Mouse (Mus musculus): ENCODE data around the gene Stambp. TPM values are rescaled to one million over a fixed set of nuclear protein-coding genes. Genes with fewer than 3 reads are reported as not detected.

The Stambp gene
- polyA plus RNA-seq, 1 experiment: 8.9 TPM

DNA sequence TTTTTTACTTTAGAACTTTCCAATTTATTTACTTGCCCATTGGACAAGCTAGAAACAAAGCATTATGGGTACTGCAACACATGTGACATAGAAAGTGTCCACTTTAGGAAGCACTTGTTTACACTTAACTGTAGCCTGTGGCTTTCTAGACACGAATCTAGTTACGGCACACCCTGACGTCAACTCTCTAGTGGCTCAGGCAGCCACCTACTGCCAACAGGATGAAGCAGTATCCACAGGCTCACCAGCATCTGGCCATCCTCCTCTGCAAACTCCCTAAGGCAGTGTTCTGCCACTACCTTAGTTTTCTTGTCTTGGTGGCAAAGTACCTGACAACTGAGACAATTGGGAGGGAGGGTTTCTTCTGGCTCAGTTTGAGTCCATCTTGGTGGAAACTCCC lies 69.2 kb downstream of the Stambp start:
- Histone ChIP-seq H3K4me3 (ENCODE audit: low read depth, low read length) (no peak overlapping the region), H3K9ac (ENCODE audit: low read depth, poor library complexity, severe bottlenecking) (no peak overlapping the region), H3K4me1 (ENCODE audit: control insufficient read depth, insufficient read depth, low read length) (no peaks in the 10 kb centered on the region), H3K9me3 (replicated peaks; ENCODE audit: control insufficient read depth, insufficient read depth, low read length, poor library complexity, severe bottlenecking) (no peaks in the 10 kb centered on the region), H3K36me3 (ENCODE audit: control insufficient read depth, insufficient read depth, low read length, poor library complexity, severe bottlenecking) (no peaks in the 10 kb centered on the region), H3K27me3 (ENCODE audit: control insufficient read depth, insufficient read depth, low read length, poor library complexity, severe bottlenecking) (no peaks in the 10 kb centered on the region), H3K27ac (ENCODE audit: insufficient read depth, low read length) (no peak overlapping the region)
- no peak for TF ChIP-seq EP300 (IDR thresholded peaks at IDR 0.05; ENCODE audit: insufficient read depth, low read depth, low read length)

DNA sequence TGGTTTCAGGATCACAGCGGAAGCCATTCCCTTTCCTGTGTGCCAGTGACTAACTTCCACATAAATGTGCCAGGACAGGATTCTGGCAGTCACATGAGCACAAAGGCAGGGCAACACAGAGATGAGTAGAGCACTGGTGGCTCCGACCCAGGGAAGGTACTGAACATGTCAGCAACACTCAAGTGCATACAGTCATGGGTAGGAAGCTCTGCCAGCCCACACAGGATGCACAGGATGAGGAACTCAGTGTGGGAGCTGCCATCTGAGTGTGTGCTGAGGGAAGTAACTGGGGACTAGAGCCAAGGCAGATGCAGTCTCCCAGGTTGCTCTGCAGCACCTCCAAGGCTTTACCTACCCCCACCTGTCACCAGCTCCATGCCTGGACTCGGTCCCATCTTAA lies 69.9 kb downstream of the Stambp start:
- Histone ChIP-seq H3K4me3 (ENCODE audit: low read depth, low read length) (no peak overlapping the region), H3K36me3 (ENCODE audit: control insufficient read depth, insufficient read depth, low read length, poor library complexity, severe bottlenecking) (no peaks in the 10 kb centered on the region), H3K4me1 (ENCODE audit: control insufficient read depth, insufficient read depth, low read length) (no peaks in the 10 kb centered on the region), H3K27me3 (ENCODE audit: control insufficient read depth, insufficient read depth, low read length, poor library complexity, severe bottlenecking) (no peaks in the 10 kb centered on the region), H3K9me3 (replicated peaks; ENCODE audit: control insufficient read depth, insufficient read depth, low read length, poor library complexity, severe bottlenecking) (no peaks in the 10 kb centered on the region), H3K9ac (ENCODE audit: low read depth, poor library complexity, severe bottlenecking) (no peak overlapping the region), H3K27ac (ENCODE audit: insufficient read depth, low read length) (no peak overlapping the region)
- TF ChIP-seq CTCF (IDR thresholded peaks at IDR 0.05; ENCODE audit: low read depth, low read length): no peak
- TF ChIP-seq POLR2A (IDR thresholded peaks at IDR 0.05; ENCODE audit: insufficient read depth, low read length): no peak
- no peak for TF ChIP-seq EP300 (IDR thresholded peaks at IDR 0.05; ENCODE audit: insufficient read depth, low read depth, low read length)

DNA sequence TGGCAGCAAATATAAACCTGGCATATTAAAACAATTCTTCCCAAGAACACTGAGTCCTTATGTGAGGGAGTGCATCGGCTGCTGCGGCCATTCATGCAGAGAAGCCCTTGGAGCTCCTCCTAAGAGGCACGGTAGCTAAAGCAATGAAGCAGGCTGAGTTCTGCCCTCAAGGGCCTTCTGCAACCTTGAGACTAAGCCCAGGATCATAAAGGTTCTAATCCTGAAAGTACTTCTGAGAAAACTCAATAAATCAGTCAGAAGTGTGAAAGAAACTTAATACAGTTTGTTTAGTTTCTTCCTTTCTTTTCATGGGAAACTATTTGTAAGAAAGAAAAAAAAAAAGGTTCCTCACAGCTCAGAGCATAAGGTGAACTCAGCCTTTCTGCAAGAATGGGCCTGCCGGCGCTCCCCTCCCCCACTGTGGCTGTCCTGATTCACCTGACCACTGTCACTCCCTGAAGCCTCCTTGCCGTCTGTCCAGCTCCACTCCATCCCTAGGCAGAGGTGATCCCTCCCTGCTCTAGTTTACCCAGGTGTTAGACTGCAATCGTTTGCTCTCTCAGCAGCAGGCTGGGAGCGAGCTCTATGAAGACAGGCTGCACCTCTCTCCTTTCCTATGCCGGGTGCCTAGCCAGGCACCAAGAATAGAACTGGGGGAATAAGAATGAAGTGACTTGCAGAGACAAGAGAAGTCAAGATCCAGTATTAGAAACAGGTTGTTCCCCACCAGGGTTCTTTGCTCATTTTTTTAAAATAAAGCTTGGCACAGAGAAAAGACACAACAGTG lies 70.8 kb downstream of the Stambp start:
- Histone ChIP-seq H3K27ac (ENCODE audit: insufficient read depth, low read length) (no peak overlapping the region), H3K4me3 (ENCODE audit: low read depth, low read length) (no peak overlapping the region), H3K36me3 (ENCODE audit: control insufficient read depth, insufficient read depth, low read length, poor library complexity, severe bottlenecking) (no peaks in the 10 kb centered on the region), H3K27me3 (ENCODE audit: control insufficient read depth, insufficient read depth, low read length, poor library complexity, severe bottlenecking) (no peaks in the 10 kb centered on the region), H3K4me1 (ENCODE audit: control insufficient read depth, insufficient read depth, low read length) (no peaks in the 10 kb centered on the region), H3K9me3 (replicated peaks; ENCODE audit: control insufficient read depth, insufficient read depth, low read length, poor library complexity, severe bottlenecking) (no peaks in the 10 kb centered on the region), H3K9ac (ENCODE audit: low read depth, poor library complexity, severe bottlenecking) (no peak overlapping the region)
- TF ChIP-seq POLR2A (IDR thresholded peaks at IDR 0.05; ENCODE audit: insufficient read depth, low read length) (no peak), EP300 (IDR thresholded peaks at IDR 0.05; ENCODE audit: insufficient read depth, low read depth, low read length) (0 out of 2 replicates have a peak, but pooled peaks have one; percentile 45)

DNA sequence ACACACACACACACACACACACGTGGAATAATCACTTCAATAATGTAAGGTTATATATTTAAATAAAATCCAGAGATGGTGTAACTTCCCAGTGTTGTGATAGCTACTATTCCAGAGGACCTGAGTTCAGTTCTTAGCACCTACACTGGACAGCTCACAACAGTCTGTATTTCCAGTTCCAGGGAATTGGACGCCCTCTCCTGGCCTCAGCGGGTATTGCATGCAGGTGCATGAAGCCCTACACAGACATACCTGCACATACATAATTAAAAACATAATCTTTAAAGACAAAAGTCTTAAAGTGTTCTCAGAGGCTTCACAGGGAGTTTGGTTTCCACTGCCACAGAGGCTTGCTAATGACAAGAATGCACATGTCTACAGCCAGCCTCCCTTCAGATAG lies 72.1 kb downstream of the Stambp start:
- H3K4me3 ChIP-seq (ENCODE audit: low read depth, low read length): no peak overlapping the region
- no peak overlapping the region for H3K9ac ChIP-seq (ENCODE audit: low read depth, poor library complexity, severe bottlenecking)
- H3K9me3 ChIP-seq (replicated peaks; ENCODE audit: control insufficient read depth, insufficient read depth, low read length, poor library complexity, severe bottlenecking): no peaks in the 10 kb centered on the region
- TF ChIP-seq CTCF (IDR thresholded peaks at IDR 0.05; ENCODE audit: low read depth, low read length) (peak; percentile 55), EP300 (IDR thresholded peaks at IDR 0.05; ENCODE audit: insufficient read depth, low read depth, low read length) (no peak), POLR2A (IDR thresholded peaks at IDR 0.05; ENCODE audit: insufficient read depth, low read length) (no peak)
- H3K4me1 ChIP-seq (ENCODE audit: control insufficient read depth, insufficient read depth, low read length): no peaks in the 10 kb centered on the region
- H3K36me3 ChIP-seq (ENCODE audit: control insufficient read depth, insufficient read depth, low read length, poor library complexity, severe bottlenecking): no peaks in the 10 kb centered on the region
- no peak overlapping the region for H3K27ac ChIP-seq (ENCODE audit: insufficient read depth, low read length)
- no peaks in the 10 kb centered on the region for H3K27me3 ChIP-seq (ENCODE audit: control insufficient read depth, insufficient read depth, low read length, poor library complexity, severe bottlenecking)

DNA sequence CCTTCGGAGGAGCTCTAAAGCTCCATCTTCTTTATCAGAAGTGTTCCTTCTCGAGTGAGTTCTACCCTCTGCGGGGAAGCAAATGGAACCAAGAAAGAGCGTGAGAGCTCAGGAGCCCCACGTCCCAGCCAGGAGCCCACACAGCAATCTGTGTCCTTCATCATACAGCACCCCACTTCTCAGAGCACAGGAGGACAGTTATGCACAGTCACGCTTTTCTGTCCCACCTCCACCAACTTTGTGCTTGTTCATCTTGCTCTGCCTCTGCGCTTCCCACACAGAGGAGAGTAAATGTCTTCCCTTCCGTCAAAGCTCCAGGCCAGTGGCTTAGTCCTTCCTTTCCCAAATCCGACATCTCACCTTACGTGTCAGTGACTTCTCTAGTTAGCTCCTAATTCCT lies 73.5 kb downstream of the Stambp start:
- Histone ChIP-seq H3K27me3 (ENCODE audit: control insufficient read depth, insufficient read depth, low read length, poor library complexity, severe bottlenecking) (no peaks in the 10 kb centered on the region), H3K4me3 (ENCODE audit: low read depth, low read length) (no peak overlapping the region), H3K9ac (ENCODE audit: low read depth, poor library complexity, severe bottlenecking) (no peak overlapping the region), H3K9me3 (replicated peaks; ENCODE audit: control insufficient read depth, insufficient read depth, low read length, poor library complexity, severe bottlenecking) (no peaks in the 10 kb centered on the region), H3K27ac (ENCODE audit: insufficient read depth, low read length) (no peak overlapping the region), H3K36me3 (ENCODE audit: control insufficient read depth, insufficient read depth, low read length, poor library complexity, severe bottlenecking) (peaks cover under 1% of the 10 kb centered on the region; the same call in 1 of the 2 replicates), H3K4me1 (ENCODE audit: control insufficient read depth, insufficient read depth, low read length) (no peaks in the 10 kb centered on the region)
- TF ChIP-seq POLR2A (IDR thresholded peaks at IDR 0.05; ENCODE audit: insufficient read depth, low read length) (no peak), CTCF (IDR thresholded peaks at IDR 0.05; ENCODE audit: low read depth, low read length) (no peak), EP300 (IDR thresholded peaks at IDR 0.05; ENCODE audit: insufficient read depth, low read depth, low read length) (no peak)

DNA sequence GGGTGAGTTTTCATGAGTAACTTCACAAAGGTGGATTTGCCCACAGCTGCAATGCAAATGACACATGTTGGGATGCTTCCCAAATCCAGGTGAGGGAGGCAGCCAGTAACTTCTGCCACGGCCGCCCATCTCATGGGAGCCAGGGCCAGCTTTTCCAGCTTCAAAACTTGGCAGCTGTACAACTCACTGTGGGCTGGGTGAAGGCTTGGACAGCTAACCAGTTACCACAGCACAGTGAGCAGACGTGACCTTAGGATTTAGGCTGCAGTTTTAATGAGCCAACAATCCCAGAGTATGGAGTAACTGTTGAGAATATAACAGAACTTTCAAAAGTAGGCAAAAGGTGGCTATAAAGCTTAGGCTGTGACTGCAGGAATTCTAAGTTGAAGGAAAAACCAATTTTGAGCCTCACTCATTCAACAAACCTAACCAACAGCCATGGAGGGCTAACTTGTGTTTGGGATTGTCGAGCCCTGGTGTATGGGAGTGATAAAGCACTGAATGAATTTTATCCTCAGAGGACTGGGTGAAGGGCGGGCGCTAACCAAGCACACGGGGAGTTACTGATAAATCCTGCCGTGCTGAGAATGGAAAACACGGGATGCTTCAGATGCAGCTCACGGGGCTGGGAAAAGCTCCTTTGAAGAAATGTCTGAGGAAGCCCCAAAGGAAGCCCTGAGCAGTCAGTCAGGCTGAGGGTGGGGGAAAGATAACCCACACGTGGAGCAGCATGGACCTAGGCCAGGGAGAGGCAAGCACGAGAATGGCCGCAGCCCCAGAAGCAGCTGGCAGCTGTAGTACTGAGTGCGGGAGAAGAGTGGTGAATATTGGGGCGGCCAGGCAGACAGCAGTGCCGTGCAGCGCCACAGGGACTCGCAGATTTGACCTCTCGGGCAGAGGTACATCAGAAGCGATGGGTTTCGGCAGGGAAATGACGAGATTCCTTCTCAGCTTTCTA lies 75.5 kb downstream of the Stambp start:
- peaks cover 7% of the 10 kb centered on the region; the same call in 1 of the 2 replicates for H3K36me3 ChIP-seq (ENCODE audit: control insufficient read depth, insufficient read depth, low read length, poor library complexity, severe bottlenecking)
- TF ChIP-seq EP300 (IDR thresholded peaks at IDR 0.05; ENCODE audit: insufficient read depth, low read depth, low read length): no peak
- no peak for TF ChIP-seq CTCF (IDR thresholded peaks at IDR 0.05; ENCODE audit: low read depth, low read length)
- TF ChIP-seq POLR2A (IDR thresholded peaks at IDR 0.05; ENCODE audit: insufficient read depth, low read length): no peak

More for the DNA sequence above, 75.5 kb downstream of the Stambp start:
- Histone ChIP-seq H3K9ac (ENCODE audit: low read depth, poor library complexity, severe bottlenecking) (no peak overlapping the region), H3K27me3 (ENCODE audit: control insufficient read depth, insufficient read depth, low read length, poor library complexity, severe bottlenecking) (no peaks in the 10 kb centered on the region), H3K27ac (ENCODE audit: insufficient read depth, low read length) (no peak overlapping the region), H3K4me1 (ENCODE audit: control insufficient read depth, insufficient read depth, low read length) (no peaks in the 10 kb centered on the region), H3K9me3 (replicated peaks; ENCODE audit: control insufficient read depth, insufficient read depth, low read length, poor library complexity, severe bottlenecking) (no peaks in the 10 kb centered on the region), H3K4me3 (ENCODE audit: low read depth, low read length) (no peak overlapping the region)

All from ES-Bruce4 (cell line).